Mouse (Mus musculus): ENCODE measurements around the gene Tyw5. TPM values are rescaled to one million over a fixed set of nuclear protein-coding genes. Genes with fewer than 3 reads are reported as not detected.

Gene Tyw5
- polyA plus RNA-seq, 1 experiment from 2014 or later, result 25.5 TPM

- ATAC-seq (ENCODE audit: low read depth), result peak; percentile 96
- Histone ChIP-seq H3K36me3 (no peaks in the 10 kb centered on the region), H3K4me2 (peak within 1 kb of the TSS; percentile 91), H3K4me3 (peak within 1 kb of the TSS; percentile 95), H3K27me3 (no peaks in the 10 kb centered on the region), H3K9me3 (no peaks in the 10 kb centered on the region), H3K27ac (replicated peaks) (peak within 1 kb of the TSS; percentile 91), H3K9ac (peak within 1 kb of the TSS; percentile 97), H3K4me1 (replicated peaks) (peaks cover 18% of the 10 kb centered on the region)
- under 1% methylated on average over 81 of the region's 81 CpGs for WGBS
Measured at GRCm38 (mm10) chr1:57377376-57378341, 29.2 kb downstream of the Tyw5 start, which contains the start of gene 1700066M21Rik. Gene 1700066M21Rik (plus strand): TSS chr1:57377620.

DNA sequence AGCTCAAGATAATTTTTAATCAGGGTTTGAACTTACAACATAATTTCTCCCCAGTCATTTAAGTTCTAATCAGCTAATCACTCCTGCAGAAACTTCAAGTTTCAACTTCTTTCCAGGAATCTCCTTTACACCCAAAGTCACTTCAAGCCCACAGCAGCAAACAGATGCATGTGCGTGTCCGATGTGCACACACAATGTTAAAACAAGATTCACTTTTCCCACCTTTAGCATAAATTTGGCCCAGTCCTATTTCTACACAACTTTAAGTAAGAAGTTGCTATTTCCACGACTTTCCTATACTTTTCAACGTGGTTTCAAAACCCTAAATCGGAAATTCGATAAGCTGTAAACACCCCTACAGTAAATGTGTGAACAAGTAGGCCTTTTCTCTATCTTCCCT lies 30.1 kb downstream of the Tyw5 start:
- ATAC-seq (ENCODE audit: low read depth), result no peak
- Histone ChIP-seq H3K27ac (replicated peaks) (no peak overlapping the region), H3K9ac (0 out of 2 replicates have a peak overlapping the region, but pooled peaks have one; percentile 97), H3K4me3 (peak overlapping the region; percentile 95; the same call in 1 of the 2 replicates), H3K9me3 (no peaks in the 10 kb centered on the region), H3K4me1 (replicated peaks) (peaks cover 18% of the 10 kb centered on the region), H3K36me3 (no peaks in the 10 kb centered on the region), H3K4me2 (peak overlapping the region; percentile 91), H3K27me3 (no peaks in the 10 kb centered on the region)
- WGBS, result 68% methylated on average over 6 of the region's 6 CpGs

- H3K9ac ChIP-seq, result no peak overlapping the region
- WGBS, result 97% methylated on average over 2 of the region's 2 CpGs
- no peak overlapping the region for H3K4me2 ChIP-seq
- H3K27ac ChIP-seq (replicated peaks), result no peak overlapping the region
- H3K36me3 ChIP-seq, result no peaks in the 10 kb centered on the region
- no peaks in the 10 kb centered on the region for H3K27me3 ChIP-seq
- H3K4me1 ChIP-seq (replicated peaks), result peaks cover 18% of the 10 kb centered on the region
- ATAC-seq (ENCODE audit: low read depth), result no peak
- H3K4me3 ChIP-seq, result no peak overlapping the region
- no peaks in the 10 kb centered on the region for H3K9me3 ChIP-seq
Measured at GRCm38 (mm10) chr1:57375276-57375675, 31.6 kb downstream of the Tyw5 start.

GRCm38 (mm10) chr1:57370451-57370850 lies 36.5 kb downstream of the Tyw5 start:
- WGBS, result 76% methylated on average over 4 of the region's 4 CpGs

DNA sequence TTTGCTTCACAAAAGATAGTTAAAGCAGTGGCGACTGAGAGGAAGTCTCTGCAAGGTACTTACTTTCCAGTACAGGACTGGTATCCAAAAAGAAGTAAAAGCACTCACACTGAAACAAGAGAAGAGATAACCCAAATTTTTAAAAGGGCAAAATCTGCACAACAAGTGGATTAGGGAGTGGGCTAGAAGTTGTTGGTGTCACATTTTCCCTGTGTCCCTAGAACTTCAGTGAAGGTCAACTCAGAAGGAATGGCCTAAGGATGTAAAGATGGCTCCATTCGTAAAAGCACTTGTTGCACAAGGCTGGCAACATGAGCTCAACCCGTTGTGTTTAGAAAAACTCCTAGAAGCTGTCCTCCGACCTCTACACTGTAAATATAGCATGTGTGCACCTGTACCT lies 37.8 kb downstream of the Tyw5 start:
- Histone ChIP-seq H3K36me3 (no peaks in the 10 kb centered on the region), H3K9ac (no peak overlapping the region), H3K4me3 (no peak overlapping the region), H3K27me3 (no peaks in the 10 kb centered on the region), H3K4me2 (no peak overlapping the region), H3K27ac (replicated peaks) (no peak overlapping the region), H3K4me1 (replicated peaks) (no peaks in the 10 kb centered on the region), H3K9me3 (no peaks in the 10 kb centered on the region)
- WGBS, result 87% methylated on average over 4 of the region's 4 CpGs
- ATAC-seq (ENCODE audit: low read depth), result no peak

More at GRCm38 (mm10) chr1:57370451-57370850, 36.5 kb downstream of the Tyw5 start:
- Histone ChIP-seq H3K36me3 (no peaks in the 10 kb centered on the region), H3K4me2 (no peak overlapping the region), H3K4me1 (replicated peaks) (no peaks in the 10 kb centered on the region), H3K4me3 (no peak overlapping the region), H3K27me3 (no peaks in the 10 kb centered on the region), H3K27ac (replicated peaks) (no peak overlapping the region), H3K9me3 (no peaks in the 10 kb centered on the region), H3K9ac (no peak overlapping the region)
- ATAC-seq (ENCODE audit: low read depth), result no peak

- Histone ChIP-seq H3K36me3 (no peaks in the 10 kb centered on the region), H3K9me3 (no peaks in the 10 kb centered on the region), H3K4me3 (no peak overlapping the region), H3K4me2 (no peak overlapping the region), H3K4me1 (replicated peaks) (no peaks in the 10 kb centered on the region), H3K27ac (replicated peaks) (no peak overlapping the region), H3K27me3 (no peaks in the 10 kb centered on the region), H3K9ac (no peak overlapping the region)
- WGBS, result 95% methylated on average over 3 of the region's 3 CpGs
- no peak for ATAC-seq (ENCODE audit: low read depth)
Measured at GRCm38 (mm10) chr1:57367446-57367845, 39.5 kb downstream of the Tyw5 start.

- Histone ChIP-seq H3K4me2 (no peak overlapping the region), H3K27ac (replicated peaks) (no peak overlapping the region), H3K9me3 (no peaks in the 10 kb centered on the region), H3K4me3 (no peak overlapping the region), H3K9ac (no peak overlapping the region), H3K27me3 (no peaks in the 10 kb centered on the region), H3K4me1 (replicated peaks) (no peaks in the 10 kb centered on the region), H3K36me3 (no peaks in the 10 kb centered on the region)
- WGBS, result 71% methylated on average over 5 of the region's 5 CpGs
- no peak for ATAC-seq (ENCODE audit: low read depth)
Measured at GRCm38 (mm10) chr1:57358546-57358945, 48.4 kb downstream of the Tyw5 start.

DNA sequence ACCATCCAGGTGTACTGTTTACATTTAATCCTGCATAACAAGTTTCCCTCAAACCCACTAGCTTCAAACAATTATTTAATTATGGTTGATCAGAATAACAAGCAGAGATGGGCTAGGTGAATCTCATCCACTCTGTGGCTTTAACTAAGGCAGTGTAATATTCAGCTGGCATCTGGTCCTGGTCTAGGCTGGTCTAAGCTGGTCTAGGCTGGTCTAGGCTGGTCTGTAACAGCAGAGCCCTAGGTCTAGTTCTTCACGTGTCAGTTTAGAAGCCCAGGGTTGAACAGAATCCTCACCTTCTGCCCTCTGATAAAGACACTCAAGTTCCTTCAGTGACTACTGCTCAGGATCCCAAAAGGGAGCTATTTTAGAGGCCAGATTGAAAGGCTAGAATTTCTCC lies 55.0 kb downstream of the Tyw5 start:
- Histone ChIP-seq H3K4me1 (replicated peaks) (no peaks in the 10 kb centered on the region), H3K27me3 (no peaks in the 10 kb centered on the region), H3K27ac (replicated peaks) (no peak overlapping the region), H3K4me2 (no peak overlapping the region), H3K4me3 (no peak overlapping the region), H3K9me3 (no peaks in the 10 kb centered on the region), H3K9ac (no peak overlapping the region), H3K36me3 (no peaks in the 10 kb centered on the region)
- 72% methylated on average over 1 of the region's 1 CpGs for WGBS
- no peak for ATAC-seq (ENCODE audit: low read depth)

DNA sequence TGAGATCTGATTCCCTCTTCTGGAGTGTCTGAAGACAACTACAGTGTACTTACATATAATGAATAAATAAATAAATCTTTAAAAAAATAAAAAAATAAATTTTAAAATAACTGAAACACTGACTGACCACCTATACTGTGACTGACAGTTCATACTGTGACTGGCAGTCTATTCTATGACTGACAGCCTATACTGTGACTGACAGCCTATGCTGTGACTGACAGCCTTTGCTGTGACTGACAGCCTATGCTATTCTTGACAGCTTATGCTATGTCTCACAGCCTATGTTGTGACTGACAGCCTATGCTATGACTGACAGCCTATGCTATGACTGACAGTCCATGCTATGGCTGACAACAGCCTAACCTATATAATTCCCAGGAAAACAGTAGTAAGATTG lies 59.4 kb downstream of the Tyw5 start:
- Histone ChIP-seq H3K4me1 (replicated peaks) (no peaks in the 10 kb centered on the region), H3K27me3 (no peaks in the 10 kb centered on the region), H3K9me3 (no peaks in the 10 kb centered on the region), H3K4me2 (no peak overlapping the region), H3K36me3 (no peaks in the 10 kb centered on the region), H3K4me3 (no peak overlapping the region), H3K27ac (replicated peaks) (no peak overlapping the region), H3K9ac (no peak overlapping the region)
- ATAC-seq (ENCODE audit: low read depth), result no peak

DNA sequence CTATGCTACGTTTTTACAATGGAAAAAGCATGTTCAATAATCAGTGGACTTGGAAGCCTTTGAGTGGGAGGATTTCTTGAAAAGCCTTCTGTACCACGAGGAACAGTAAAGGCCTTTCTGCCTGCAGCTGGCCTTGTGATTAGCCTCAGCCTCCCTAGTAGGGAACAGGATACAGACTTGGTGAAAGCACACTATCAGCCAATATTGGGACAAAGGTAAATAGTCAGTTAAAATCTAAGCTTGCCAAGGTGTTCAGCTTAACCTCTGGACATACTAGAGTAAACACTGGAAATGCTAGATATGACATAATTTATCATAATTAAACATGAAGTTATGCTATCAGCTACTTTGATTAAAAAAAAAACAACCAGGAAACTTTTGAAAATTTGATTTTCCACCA lies 65.7 kb downstream of the Tyw5 start:
- no peak overlapping the region for H3K4me3 ChIP-seq
- H3K9ac ChIP-seq, result no peak overlapping the region
- no peaks in the 10 kb centered on the region for H3K4me1 ChIP-seq (replicated peaks)
- WGBS, result 21% methylated on average over 2 of the region's 2 CpGs
- H3K27ac ChIP-seq (replicated peaks), result no peak overlapping the region
- no peak overlapping the region for H3K4me2 ChIP-seq
- no peaks in the 10 kb centered on the region for H3K9me3 ChIP-seq
- no peaks in the 10 kb centered on the region for H3K36me3 ChIP-seq
- H3K27me3 ChIP-seq, result no peaks in the 10 kb centered on the region
- ATAC-seq (ENCODE audit: low read depth), result no peak

DNA sequence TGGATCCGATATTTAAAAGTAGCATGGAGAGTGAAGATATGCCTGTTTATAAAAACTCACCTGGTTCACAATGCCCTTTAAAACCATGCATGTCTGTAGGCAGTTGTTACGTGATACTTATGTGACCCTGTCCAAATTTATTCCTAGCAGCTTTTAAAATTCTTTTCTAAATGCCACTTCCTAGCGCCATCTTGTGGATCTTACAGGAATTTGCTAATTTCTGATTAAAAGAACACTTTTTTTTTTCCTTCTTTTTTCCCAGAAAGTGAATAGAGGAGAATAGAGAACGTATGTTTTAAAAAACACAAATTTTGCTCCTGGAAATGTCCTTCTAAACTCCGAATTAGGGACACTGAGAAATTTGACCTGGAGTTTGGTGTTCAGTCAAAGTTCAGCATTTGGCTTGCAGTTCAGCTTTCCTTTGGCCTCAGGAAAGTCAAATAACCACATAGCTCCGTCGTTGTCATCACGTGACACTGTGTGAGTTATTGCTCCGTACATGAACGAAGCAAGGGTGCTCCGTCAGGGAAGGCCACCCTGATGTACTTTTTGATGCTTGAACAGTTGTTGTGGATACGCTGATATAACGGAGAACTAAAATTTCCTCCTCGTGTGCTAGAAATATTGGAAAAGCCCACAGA lies 67.6 kb downstream of the Tyw5 start:
- 55% methylated on average over 14 of the region's 14 CpGs for WGBS
- ATAC-seq (ENCODE audit: low read depth), result no peak

More for the DNA sequence above, 67.6 kb downstream of the Tyw5 start:
- Histone ChIP-seq H3K9me3 (no peaks in the 10 kb centered on the region), H3K4me2 (no peak overlapping the region), H3K9ac (no peak overlapping the region), H3K4me3 (no peak overlapping the region), H3K27ac (replicated peaks) (no peak overlapping the region), H3K27me3 (no peaks in the 10 kb centered on the region), H3K4me1 (replicated peaks) (no peaks in the 10 kb centered on the region), H3K36me3 (no peaks in the 10 kb centered on the region)

Measured in neural tube, embryonic 13.5 days (tissue).